Mouse (Mus musculus): ENCODE measurements around the gene Csk.

Csk gene

DNA sequence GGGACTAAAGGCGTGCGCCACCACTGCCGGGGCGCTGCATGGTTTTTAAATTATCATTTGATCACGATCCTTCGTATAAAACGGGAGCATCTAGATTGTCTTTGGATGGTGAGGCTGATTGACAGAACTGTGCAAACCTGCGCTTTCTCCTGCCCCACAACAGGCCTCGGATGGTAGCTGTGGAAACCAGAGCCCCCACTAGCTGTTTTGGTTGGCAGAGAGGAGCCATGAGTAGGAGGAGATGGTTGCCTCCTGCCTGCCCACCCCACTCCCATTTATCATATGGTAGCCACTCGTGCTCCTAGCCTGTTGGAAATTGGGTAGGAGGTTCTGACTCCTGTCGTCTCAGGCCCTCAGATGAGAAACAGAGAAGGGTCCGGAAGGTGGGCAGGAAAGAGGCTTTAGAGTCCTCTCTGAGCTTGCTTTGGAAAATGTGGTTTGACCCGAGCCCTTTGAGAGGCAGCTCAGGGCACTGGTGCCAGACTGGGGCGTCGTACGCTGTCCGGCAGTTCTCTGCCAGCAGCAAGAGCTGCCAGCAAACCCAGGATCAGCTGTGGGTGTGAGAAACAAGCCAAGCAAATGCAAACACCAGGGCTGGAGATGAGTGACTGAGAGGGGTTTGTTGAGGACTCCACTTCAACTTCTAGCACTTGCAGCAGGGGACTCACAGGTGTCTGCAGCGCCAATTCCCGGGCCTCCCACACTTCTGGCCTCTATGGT is 3.4 kb upstream of the Csk start:
- DNase-seq, result no peak

DNA sequence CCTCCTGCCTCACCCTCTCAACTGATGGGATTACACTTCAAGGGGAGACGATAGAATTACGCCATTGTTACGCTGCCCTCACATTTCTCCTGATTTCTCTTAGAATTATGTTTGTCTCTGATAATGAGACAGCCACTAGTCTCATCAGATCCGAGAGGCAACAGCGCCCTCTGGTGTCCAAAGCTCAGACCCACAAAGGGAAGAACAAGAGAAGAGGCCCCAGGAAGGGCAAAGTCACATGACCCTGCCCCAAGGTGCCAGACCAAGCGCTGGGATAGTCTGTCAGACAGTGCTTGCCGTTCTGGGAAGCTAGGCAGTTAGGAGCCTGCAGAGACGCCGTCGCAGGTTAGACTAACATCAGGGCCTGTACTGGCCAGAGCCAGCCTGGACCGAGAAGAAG is 2.3 kb upstream of the Csk start:
- peak; percentile 96 for DNase-seq

DNA sequence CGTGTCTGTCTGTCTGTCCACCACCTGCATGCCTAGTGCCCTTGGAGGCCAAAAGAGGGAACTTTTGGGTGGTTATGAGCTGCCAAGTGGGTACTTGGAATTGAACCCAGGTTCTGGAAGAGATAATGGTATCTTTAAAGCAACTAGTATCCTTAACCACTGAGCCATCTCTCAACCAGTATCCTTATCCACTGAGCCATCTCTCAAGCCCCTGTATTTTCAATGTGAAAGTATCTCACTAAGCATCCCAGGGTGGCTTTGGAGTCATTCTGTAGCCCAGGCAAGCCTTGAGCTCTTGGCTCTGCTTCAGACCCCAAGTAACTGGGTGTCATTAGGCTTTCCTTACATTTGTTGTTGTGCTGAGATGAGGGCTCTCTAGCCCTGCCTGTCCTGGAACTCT is 1.5 kb upstream of the Csk start:
- no peak for DNase-seq

DNA sequence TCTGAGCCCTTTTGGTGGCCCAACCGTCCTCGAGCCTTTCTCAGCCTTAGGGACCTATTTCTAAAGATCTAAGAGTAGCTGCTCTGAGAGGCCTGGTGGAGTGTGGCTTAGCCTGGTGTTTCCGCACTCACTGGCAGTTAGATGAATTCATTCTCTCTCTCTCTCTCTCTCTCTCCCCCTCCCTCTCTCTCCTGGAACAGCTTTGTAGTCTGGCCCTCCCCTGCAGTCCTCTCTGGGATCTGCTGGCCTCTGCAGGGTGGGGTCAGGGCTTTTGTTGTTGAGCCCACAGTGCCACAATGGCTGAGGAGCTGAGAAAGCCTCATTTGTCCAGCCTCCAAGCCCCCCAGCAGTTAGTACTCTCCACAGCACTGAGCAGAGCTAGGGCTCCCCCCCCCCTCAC is 576 bp downstream of the Csk start:
- no peak for DNase-seq

DNA sequence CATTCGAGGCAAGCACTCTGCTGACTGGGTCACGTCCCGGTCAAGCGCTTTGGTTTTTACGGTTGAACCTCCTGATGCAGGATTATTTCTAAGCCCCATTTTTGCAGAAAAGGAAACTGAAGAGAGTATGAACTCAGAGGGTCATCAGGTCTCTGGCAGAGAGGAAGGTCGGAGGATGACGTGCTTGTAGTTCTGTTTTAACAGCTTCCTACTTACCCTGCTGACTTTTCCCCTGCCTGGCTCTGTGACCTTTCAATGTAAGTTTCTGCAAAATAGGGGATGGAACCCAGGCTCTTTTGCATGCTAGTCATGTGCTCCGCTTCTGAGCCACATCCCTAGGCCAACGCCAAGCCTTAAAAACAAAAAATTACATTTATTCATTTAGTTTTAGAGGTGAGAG is 1.1 kb downstream of the Csk start:
- no peak for DNase-seq

DNA sequence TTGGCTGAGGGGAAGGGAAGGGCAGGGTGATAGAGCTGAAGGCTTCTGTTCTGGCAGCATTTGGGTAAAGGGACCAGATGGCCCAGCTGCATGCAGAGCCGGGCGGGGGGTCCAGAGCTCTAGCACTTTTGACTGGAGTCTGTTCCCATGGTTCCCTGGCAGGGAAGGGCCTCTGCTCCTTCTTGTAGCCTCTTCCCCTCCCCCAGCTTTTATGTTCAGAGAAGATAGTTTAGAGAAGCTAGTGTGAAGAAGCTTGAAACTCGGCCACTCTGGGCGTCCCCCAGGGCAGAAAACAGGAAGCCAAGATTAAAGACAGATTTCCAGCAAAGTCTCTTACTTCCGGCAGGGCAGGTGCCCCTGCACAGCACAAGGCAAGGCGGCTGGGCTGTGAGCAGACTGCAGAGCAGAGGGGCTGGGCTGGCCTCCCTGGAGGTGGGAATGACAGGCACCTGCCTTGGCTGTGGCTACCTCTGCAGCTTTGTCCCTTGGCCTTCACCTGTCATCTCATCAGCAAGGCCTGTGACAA is 2.6 kb downstream of the Csk start:
- DNase-seq, result no peak

DNA sequence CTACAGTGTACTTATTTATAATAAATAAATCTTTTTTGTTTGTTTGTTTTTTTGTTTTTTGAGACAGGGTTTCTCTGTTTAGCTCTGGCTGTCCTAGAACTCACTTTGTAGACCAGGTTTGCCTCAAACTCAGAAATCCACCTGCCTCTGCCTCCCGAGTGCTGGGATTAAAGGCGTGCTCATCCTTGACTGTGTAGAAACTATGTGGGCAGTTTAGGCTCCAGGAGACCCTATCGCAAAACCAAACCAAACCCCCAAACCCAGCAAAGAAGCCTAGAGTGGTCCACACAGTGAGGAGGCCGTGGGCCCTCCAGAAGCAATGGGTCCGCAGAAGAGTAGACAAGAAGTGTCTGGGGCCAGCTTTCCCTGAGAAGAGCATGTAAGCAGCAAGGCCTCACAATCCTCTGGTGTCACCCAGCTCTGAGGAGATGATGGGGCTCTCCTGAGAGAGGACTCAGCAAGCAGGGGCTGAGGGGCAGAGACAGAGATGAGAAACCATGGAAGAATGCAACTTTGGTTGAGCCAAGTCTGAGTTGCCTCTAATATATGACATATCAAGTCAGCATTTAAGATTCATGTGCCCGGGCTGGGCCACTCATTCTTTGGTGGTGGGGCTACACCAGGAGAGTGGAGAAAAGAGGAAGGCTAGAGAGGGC is 3.2 kb downstream of the Csk start:
- no peak for DNase-seq

DNA sequence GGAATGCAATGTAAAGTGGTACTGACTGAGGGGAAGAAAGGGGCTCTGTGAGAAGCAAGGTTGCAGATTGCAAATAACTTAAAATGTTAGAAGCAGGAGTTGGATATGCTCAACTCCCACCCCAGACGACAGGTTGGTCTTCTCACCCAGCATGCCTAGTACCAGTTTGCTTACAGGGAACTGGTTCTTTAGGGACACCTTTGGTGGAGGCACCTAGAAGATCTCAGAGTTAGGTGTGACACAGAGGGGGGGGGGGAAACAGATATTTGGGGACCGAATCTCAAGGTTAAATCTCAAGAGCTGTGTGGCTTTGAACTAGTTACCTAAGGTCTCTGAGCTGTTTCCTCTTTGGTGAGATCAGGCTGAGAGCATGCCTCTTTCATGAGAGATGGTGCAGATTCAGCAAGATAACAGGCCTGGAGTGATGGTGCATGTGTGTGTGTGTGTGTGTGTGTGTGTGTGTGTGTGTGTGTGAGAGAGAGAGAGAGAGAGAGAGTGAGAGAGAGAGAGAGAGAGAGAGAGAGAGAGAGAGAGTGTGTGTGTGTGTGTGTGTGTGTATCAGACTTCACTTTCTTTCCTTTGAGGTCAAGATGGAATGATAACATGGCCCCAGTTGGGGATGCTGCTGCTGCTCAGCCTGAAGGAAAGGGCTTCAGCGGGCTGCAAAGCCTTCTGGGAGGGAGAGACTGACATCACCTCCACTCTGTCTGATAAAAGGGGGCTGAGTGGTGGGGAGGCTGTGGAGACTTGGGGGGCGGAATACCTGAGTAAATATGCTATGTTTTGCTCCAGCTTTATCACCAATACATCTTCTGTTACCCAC is 5.9 kb downstream of the Csk start:
- DNase-seq, result no peak

DNA sequence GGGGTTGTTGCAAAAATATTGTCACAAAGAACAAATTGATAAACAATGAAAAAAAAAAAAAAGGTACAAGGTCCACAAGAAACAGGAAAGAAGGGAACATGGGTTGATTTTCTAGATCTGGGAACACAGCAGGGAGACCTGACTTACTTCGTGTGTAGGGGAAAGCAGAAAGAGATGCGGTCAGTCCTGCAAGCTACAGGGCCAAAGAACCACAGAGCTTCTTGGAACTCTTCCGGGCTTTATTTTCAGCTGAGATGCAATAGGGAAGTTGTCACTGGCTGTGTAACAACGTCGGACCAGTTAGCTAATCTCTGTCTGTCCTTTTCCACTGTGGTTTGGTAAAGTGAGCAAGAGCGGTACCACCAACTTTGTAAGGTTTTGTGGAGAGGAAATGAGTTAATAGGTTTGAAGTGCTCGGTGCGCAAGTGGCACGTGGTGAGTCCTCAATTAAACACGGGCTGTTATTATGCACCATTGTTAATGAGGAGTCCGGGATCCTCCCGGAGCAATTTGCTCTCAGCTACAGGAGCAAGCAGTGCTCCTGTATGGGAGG is 6.8 kb downstream of the Csk start:
- DNase-seq, result no peak

DNA sequence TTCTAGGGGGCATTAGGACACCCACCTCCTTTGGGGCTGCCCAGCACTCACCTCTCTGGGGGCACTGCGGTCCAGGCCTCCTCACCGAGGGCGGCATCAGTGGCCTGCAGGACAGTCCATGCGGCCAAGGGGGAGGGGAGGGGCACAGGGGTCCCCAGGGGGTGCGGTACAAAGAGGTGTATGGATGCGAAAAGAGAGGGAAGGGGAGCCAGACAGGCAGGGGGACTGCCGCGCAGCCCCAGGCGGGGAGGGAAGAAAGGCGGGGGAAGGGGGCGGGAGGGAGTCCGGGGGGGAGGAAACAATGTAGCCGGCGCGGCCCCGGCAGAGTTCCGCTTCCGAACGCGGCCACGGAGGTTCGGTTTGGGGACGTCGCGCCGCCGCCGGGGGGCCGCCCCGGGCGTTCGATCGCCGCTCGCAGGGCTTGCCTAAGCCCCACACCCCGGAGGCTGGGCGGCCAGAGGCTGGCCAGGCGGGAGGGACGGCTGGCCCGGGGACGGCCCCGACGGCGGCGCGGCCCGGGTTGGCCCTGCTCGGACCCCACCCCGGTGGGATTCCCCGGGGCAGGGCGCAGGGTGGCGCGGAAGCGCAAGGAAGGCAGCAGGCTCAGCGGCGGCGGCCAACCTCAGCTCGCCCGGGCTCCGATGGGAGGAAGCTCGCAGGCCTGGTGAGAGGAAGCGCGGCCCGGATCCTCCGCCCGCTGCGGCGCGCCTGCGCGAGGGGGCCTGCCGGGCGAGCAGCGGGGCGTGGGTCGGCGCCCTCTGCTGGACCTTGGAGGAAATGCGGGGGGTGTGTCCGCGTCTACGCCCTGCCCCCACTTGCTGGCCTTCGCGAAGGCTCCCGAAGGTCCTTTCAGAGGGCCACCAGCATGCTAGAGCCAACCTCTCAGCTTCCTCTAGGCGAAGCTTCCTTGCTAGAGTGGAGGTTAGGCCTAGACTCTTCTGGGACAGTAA is 8.2 kb downstream of the Csk start:
- DNase-seq, result peak; percentile 94

DNA sequence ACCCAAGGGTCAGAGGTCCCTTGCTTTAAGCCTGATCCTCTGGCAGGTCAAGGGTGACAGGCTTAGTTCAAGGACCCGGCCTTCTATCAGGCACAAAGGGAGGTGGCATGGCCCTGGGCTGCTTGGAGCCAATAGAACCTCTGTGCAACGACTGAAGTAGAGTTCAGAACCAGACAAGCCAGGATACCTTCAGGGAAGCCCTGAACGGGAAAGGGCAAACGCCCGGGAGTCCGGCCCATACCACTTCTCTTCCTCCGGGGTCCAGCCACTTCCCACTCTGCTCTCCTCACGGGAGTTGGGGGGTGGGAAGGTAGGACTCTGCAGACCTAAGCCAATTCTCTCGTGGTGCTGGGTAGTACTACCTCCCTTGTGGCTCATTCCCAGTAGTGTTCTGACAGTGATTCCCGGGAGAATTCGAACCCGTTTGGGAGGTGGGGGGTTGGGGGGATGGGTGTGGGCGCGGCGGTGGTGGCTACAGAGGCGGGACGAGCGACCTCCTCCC is 8.9 kb downstream of the Csk start:
- no peak for DNase-seq

DNA sequence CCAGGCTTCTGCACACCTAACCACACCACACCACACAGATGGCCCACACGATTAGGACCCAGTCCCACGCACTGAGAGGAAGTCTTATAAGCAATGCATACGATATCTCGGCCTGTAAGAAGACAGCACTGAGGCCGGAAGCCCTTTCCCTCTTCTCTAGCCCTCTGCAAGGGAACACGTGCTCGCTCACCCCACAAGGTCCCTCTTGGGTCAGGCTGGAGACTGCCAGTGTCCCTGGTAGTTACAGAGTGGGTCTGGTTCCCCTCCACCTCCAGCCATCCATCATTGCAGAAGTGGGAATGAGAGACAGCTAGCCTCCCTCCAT is 9.6 kb downstream of the Csk start:
- DNase-seq, result no peak

DNA sequence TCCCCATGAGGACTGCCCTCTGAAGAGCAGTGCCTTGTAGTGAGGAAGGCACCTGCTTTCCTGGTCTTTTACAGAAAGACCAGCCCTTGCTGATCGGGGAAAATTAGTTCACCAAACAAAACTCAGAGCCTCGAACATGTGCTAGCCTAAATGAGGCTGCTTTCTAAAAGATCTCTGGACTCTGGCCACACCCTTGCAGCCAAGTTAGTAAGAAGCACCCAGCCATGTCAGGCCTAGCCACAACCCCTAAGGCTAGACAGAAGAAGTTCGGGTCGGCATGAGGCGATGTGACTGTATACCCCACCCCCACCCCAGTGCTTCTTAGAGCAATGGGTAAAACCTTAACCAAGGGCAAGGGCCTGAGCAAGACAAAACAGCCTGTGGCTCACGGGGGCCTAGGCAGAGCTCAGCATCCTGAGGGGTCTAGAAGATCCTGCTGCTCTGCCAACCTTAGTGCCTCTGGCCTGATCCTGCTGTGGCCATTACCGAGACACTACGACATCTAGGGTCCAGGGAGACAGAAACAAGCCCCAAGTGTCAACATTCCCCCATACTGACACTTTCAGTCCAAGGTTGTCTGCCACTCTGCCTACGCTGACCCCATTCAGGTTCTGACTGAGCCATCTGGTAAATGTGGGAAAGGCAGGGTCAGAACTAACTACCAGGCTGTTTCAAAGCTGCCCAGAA is 10.1 kb downstream of the Csk start:
- DNase-seq, result peak; percentile 24

DNA sequence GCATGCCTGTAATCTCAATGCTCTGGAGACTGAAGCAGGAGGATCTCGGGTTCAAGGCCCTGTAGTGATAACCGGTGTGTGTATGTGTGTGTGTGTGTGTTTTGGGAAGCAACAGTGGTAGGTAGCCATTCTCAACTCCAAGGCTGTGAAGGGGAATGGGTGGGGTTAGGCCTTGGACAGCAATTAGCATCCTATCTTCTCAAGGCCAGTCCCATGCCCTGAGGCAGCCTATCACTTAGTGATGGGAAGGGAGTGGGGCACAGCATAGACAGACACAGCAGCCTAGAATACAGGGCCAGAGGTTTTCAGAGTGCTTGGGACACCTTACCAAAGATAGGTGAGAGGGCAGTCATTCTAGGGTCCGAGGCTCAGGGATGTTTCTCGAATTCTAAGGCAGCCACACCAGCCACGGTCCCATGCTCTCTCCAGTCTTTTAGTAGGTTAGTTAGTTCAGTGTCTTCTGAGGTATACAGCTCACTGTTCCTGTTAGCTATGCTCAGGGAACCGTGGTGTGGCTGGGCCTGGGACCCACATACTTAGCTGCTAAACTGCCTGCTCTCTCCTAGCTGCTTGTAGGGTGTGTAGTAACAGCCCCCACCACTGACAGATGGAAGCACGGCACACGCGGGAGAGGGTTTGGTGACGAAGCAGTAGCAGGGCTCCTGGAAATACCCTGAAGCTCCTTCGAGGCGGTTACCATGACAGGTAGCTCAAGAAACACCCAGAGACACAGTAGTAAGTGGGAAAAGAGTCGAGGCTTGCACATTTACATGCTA is 11.5 kb downstream of the Csk start:
- no peak for DNase-seq

DNA sequence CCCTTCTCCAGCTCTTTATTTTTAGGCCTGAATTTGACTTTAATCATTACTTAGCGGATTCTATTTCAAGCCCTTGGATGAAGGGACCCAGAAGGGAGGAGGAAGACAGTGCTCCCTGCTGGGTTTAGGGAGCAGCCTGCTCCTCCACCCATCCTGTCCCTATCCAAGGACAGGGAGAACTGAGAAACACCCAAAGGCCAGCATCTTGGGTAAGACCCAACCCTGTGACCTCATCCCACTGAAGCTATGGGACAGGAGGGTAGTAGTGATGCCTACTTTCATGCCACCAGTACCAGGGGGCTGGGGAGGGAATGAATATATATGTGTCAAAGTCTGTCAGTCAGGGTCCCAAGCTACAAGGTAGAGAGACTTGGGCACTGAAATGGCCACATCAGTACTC is 12.4 kb downstream of the Csk start:
- DNase-seq, result no peak

DNA sequence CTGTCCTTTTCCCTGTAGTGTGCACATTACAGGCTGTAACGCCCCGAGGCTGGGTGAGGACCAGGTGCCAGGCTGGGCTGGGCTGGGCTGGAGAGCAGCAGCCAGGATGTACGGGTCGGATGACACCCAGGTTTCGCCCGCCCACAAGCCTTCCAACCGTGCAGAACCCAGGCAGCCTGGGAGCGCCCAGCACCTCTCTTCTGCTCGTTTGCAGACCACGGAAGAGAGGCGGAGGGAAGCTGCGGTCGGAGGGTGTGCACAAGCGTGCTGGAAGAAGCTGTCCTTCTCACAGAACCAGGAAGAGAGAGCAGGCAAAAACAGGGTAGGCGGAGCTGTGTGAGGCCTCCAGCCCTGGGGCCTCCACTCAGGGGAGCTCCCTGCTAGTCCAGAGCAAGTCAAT is 13.0 kb downstream of the Csk start:
- DNase-seq, result peak; percentile 38

DNA sequence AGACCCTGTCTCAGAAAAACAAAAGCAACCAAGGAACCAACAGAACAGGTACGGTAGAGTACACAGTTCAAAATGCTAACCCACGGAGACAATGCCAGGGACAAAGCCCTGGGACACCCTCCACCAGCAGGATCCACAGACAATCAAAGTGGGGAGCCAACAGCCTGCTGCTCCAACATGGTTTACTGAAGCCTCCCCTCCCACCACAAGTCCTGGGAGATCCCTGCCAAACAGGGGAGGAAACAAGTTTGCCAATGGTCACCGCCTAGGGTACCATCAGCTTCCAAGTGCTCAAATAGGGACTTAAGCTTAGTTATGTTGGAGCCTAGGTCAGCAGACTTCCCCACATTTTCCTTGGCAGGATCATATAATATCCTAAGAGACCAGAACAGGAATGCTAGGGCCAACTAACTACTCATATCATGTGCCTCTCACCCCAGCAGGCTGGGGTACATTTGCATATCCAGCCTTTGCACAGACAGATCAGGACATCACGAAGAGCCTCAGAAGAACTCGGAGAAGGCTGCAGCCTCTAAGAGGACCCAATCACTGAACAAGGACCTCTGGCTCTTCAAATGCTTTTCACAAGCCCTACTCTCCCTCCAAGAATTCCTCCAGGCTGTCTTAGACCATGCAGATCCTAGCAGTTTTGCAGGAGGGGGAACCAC is 13.6 kb downstream of the Csk start:
- no peak for DNase-seq

DNA sequence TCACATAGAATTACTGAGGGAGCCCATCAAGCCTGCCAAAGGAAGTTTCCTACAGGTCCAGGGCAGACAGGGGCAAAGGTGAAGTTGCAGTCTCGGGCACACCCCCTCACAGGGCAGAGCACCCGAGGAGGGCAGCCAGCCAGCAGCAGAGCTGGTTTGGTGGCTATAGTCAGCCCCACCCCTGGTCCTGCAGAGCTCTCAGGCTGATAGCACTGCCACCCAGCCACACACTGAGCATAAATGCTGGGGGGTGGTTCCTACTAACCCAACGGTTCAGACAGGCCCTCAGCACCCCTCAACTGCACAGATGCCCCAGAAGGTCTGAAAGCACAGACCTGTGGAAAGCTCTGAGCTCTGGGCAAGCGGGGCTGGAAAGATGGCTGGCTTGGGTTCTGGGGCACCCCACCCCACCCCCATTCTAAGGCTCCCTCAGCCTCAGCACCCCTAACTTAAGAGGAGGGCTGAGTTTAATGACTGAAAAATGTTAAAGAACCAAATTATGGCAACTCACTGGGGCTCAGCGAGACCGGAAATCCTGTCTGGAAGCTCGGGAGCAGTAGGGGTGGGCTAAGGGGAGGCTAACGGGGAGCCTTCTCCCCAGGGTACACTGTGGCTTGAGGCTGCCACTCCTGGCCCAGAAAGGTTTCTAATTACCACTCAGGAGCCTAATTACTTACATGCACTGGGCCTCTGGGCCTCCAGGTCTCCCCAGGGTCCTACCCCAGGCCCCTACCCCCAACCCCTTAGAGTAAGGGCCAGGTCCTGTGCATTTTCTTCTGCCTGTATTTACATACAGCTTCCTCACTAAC is 14.6 kb downstream of the Csk start:
- peak; percentile 81 for DNase-seq

DNA sequence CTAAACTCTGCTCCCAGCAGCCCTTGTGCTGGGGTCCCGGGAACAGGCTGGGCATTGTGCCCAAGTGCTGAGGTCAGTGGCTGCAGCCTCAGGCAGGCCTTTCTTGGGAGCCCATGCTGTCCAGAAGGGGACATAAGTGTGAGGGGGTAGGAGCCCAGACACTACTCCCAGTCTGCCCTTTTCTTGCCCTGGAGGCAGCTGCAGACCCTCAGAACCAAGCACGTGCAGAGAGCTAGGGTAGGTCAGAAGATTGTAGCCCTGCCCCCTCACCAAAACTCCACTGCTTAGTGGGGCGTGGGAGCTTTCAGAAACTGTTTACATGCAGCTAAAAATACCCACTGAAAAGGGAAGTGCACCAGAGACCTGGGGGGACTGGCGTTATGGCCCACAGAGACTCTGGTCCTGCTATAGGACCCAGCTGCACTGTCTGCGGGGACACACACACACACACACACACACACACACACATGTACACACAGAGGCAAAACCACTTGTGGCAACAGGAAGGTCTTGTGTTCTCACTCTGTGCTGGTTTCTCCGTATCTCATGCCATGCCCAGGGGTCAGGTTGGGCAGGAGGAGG is 15.6 kb downstream of the Csk start:
- DNase-seq, result peak; percentile 70
